Mouse (Mus musculus): ENCODE data around the gene Tead2. TPM values are rescaled to one million over a fixed set of nuclear protein-coding genes. Genes with fewer than 3 reads are reported as not detected.

Tead2 gene
- polyA plus RNA-seq, 1 experiment from 2014 or later, result 111 TPM

DNA sequence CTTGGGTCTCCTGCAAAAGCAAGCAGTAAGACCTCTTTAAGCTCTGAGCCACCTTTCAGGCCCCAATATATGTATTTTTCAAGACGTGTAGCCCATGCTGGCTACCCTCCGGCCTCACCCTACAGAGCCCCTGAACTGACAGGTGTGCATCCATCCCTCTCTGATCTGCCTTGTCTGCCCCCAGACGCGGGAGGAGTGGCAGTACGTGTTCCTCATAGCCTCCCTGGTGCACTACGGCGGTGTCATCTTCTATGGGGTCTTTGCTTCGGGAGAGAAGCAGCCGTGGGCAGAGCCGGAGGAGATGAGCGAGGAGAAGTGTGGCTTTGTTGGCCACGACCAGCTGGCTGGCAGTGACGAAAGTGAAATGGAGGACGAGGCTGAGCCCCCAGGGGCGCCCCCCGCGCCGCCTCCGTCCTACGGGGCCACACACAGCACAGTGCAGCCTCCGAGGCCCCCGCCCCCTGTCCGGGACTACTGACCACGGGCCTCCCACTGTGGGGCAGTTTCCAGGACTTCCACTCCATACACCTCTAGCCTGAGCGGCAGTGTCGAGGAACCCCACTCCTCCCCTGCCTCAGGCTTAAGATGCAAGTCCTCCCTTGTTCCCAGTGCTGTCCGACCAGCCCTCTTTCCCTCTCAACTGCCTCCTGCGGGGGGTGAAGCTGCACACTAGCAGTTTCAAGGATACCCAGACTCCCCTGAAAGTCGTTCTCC, 40.8 kb upstream of the Tead2 start:
- Histone ChIP-seq H3K9me3 (ENCODE audit: control insufficient read depth, low read length) (peaks cover 31% of the 10 kb centered on the region), H3K9ac (ENCODE audit: low read length) (no peak overlapping the region), H3K4me3 (ENCODE audit: control insufficient read depth in 1 of 2, insufficient read depth in 1 of 2, low read depth in 1 of 2, low read length in 2 of 2) (peak overlapping the region in 1 of 2 experiments; percentile 6; a peak in 1 of 4 replicates), H3K4me2 (ENCODE audit: low read length) (no peak overlapping the region), H3K36me3 (ENCODE audit: control insufficient read depth, insufficient read depth, low read length) (no peaks in the 10 kb centered on the region), H3K4me1 (ENCODE audit: control insufficient read depth in 2 of 2, insufficient read depth in 2 of 2, low read length in 2 of 2) (0 out of 4 replicates have a peak, but pooled peaks cover 0 to 8% of the 10 kb centered on the region in 2 experiments), H3K27ac (replicated peaks in 1 of 2; ENCODE audit: control insufficient read depth in 1 of 2, insufficient read depth in 1 of 2, low read depth in 2 of 2, low read length in 2 of 2) (no peak overlapping the region), H3K27me3 (ENCODE audit: control insufficient read depth, insufficient read depth, low read length) (peaks cover 73% of the 10 kb centered on the region)
- ATAC-seq (ENCODE audit: insufficient number of reproducible peaks, insufficient read depth, low FRiP score, low read depth), result no peak
- 6% methylated on average over 29 of the region's 29 CpGs for WGBS

DNA sequence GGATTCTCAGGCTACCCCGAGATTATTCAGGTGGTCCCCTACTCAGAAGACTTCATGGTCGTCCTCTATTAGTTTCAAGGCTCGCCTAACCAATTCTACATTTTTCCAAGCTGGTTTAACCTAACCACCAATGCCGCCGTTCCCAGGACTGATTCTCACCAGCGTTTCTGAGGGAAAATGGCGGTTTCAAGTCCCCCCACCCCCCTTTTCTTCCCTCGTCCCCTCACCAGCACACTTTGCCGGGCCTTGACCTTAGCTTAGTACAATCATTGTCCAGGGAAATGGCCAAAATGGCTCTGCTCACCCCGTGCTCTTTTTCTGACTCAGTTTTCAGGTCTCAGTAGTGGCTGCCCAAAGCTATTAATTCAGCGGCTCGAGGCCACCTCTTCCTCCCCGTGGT, 40.2 kb upstream of the Tead2 start:
- no peak for ATAC-seq (ENCODE audit: insufficient number of reproducible peaks, insufficient read depth, low FRiP score, low read depth)
- no peak overlapping the region for H3K4me3 ChIP-seq (ENCODE audit: control insufficient read depth in 1 of 2, insufficient read depth in 1 of 2, low read depth in 1 of 2, low read length in 2 of 2)
- WGBS, result 3% methylated on average over 13 of the region's 13 CpGs

DNA sequence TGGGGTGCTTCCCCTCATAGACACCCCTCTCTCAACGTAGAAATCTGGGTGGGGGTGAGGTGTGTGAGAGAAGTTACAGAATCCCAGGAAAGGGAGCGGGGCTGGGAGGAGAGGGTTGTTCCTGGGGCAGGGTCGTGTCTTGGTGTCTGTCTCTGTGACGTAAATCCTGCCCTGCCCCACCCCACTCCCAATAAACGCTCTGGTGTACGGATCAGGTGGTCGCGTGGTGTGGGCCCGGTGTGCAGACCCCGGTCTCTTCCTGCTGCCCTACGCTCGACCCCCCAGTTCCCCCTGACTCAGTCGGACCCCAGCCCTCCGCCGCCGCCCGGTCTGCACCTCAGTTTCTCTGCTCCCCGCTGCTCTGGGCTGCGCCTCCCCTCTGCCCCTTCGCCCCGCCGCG, 39.6 kb upstream of the Tead2 start:
- H3K9me3 ChIP-seq (ENCODE audit: control insufficient read depth, low read length), result peaks cover 19% of the 10 kb centered on the region
- peak overlapping the region in 1 of 2 experiments; percentile 20; a peak in 2 of 4 replicates for H3K4me3 ChIP-seq (ENCODE audit: control insufficient read depth in 1 of 2, insufficient read depth in 1 of 2, low read depth in 1 of 2, low read length in 2 of 2)
- ATAC-seq (ENCODE audit: insufficient number of reproducible peaks, insufficient read depth, low FRiP score, low read depth), result no peak
- no peaks in the 10 kb centered on the region for H3K36me3 ChIP-seq (ENCODE audit: control insufficient read depth, insufficient read depth, low read length)
- no peak overlapping the region for H3K27ac ChIP-seq (replicated peaks in 1 of 2; ENCODE audit: control insufficient read depth in 1 of 2, insufficient read depth in 1 of 2, low read depth in 2 of 2, low read length in 2 of 2)
- H3K9ac ChIP-seq (ENCODE audit: low read length), result 0 out of 2 replicates have a peak overlapping the region, but pooled peaks have one; percentile 11
- H3K27me3 ChIP-seq (ENCODE audit: control insufficient read depth, insufficient read depth, low read length), result peaks cover 80% of the 10 kb centered on the region
- H3K4me1 ChIP-seq (ENCODE audit: control insufficient read depth in 2 of 2, insufficient read depth in 2 of 2, low read length in 2 of 2), result peaks cover 1 to 10% of the 10 kb centered on the region in 2 experiments; a peak in 3 of 4 replicates
- WGBS, result 3% methylated on average over 23 of the region's 23 CpGs
- H3K4me2 ChIP-seq (ENCODE audit: low read length), result peak overlapping the region; percentile 46

More for the DNA sequence above, 40.2 kb upstream of the Tead2 start:
- H3K9ac ChIP-seq (ENCODE audit: low read length), result no peak overlapping the region
- H3K4me2 ChIP-seq (ENCODE audit: low read length), result no peak overlapping the region
- no peaks in the 10 kb centered on the region for H3K36me3 ChIP-seq (ENCODE audit: control insufficient read depth, insufficient read depth, low read length)
- H3K4me1 ChIP-seq (ENCODE audit: control insufficient read depth in 2 of 2, insufficient read depth in 2 of 2, low read length in 2 of 2), result 0 out of 4 replicates have a peak, but pooled peaks cover 0 to 8% of the 10 kb centered on the region in 2 experiments
- peaks cover 79% of the 10 kb centered on the region for H3K27me3 ChIP-seq (ENCODE audit: control insufficient read depth, insufficient read depth, low read length)
- H3K27ac ChIP-seq (replicated peaks in 1 of 2; ENCODE audit: control insufficient read depth in 1 of 2, insufficient read depth in 1 of 2, low read depth in 2 of 2, low read length in 2 of 2), result no peak overlapping the region
- H3K9me3 ChIP-seq (ENCODE audit: control insufficient read depth, low read length), result peaks cover 24% of the 10 kb centered on the region

DNA sequence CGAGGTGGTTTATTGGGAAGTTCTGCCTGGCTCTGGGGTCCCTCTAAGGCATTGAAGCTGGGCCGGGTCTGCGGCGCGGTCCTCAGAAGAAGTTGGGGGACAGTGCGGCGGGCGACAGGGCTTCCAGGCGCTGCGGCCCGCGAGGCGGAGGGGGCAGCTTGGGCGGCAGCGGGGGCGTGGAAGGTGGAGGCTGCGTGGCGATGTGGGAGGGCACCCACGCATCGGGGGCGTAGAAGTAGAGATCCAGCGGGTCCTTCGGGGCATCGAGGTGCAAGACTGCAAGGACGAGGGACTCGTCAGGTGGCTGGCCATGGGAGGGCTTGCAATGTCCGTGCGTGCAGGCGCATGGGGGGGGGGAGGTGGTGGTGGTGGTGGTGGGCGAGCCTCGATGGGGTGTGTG, 39.2 kb upstream of the Tead2 start:
- H3K27ac ChIP-seq (replicated peaks in 1 of 2; ENCODE audit: control insufficient read depth in 1 of 2, insufficient read depth in 1 of 2, low read depth in 2 of 2, low read length in 2 of 2), result no peak overlapping the region
- ATAC-seq (ENCODE audit: insufficient number of reproducible peaks, insufficient read depth, low FRiP score, low read depth), result no peak
- no peaks in the 10 kb centered on the region for H3K36me3 ChIP-seq (ENCODE audit: control insufficient read depth, insufficient read depth, low read length)
- peaks cover 15% of the 10 kb centered on the region for H3K9me3 ChIP-seq (ENCODE audit: control insufficient read depth, low read length)
- peaks cover 2 to 15% of the 10 kb centered on the region in 2 experiments; a peak in 3 of 4 replicates for H3K4me1 ChIP-seq (ENCODE audit: control insufficient read depth in 2 of 2, insufficient read depth in 2 of 2, low read length in 2 of 2)
- H3K4me2 ChIP-seq (ENCODE audit: low read length), result peak overlapping the region; percentile 46
- WGBS, result 6% methylated on average over 30 of the region's 31 CpGs
- peak overlapping the region in 1 of 2 experiments; percentile 20; a peak in 2 of 4 replicates for H3K4me3 ChIP-seq (ENCODE audit: control insufficient read depth in 1 of 2, insufficient read depth in 1 of 2, low read depth in 1 of 2, low read length in 2 of 2)
- 0 out of 2 replicates have a peak overlapping the region, but pooled peaks have one; percentile 11 for H3K9ac ChIP-seq (ENCODE audit: low read length)
- H3K27me3 ChIP-seq (ENCODE audit: control insufficient read depth, insufficient read depth, low read length), result peaks cover 84% of the 10 kb centered on the region

DNA sequence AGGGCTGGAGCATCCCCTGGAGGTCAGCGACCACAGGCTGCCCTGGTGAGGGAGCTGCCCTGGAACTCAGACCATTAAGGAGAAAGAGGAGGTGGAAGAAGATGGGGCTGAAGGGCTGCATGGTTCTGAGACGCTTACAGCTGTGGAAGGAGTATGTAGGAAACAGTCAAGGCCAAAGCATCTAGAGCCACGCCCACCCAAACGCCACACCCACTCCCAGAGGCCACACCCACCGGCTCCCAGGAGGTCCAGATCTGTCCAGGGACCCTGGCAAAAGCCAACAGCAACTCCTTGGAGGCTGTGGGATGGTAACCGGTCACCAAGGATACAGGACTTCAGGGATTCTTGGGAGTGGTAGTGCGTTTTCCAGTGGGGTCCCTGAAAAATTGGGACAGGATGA, 37.0 kb upstream of the Tead2 start:
- Histone ChIP-seq H3K36me3 (ENCODE audit: control insufficient read depth, insufficient read depth, low read length) (no peaks in the 10 kb centered on the region), H3K27ac (replicated peaks in 1 of 2; ENCODE audit: control insufficient read depth in 1 of 2, insufficient read depth in 1 of 2, low read depth in 2 of 2, low read length in 2 of 2) (no peak overlapping the region), H3K27me3 (ENCODE audit: control insufficient read depth, insufficient read depth, low read length) (peaks cover 98% of the 10 kb centered on the region), H3K4me1 (ENCODE audit: control insufficient read depth in 2 of 2, insufficient read depth in 2 of 2, low read length in 2 of 2) (peaks cover 5 to 28% of the 10 kb centered on the region in 2 experiments; a peak in 3 of 4 replicates), H3K4me3 (ENCODE audit: control insufficient read depth in 1 of 2, insufficient read depth in 1 of 2, low read depth in 1 of 2, low read length in 2 of 2) (no peak overlapping the region), H3K9ac (ENCODE audit: low read length) (no peak overlapping the region), H3K4me2 (ENCODE audit: low read length) (no peak overlapping the region), H3K9me3 (ENCODE audit: control insufficient read depth, low read length) (no peaks in the 10 kb centered on the region)
- 18% methylated on average over 7 of the region's 7 CpGs for WGBS
- ATAC-seq (ENCODE audit: insufficient number of reproducible peaks, insufficient read depth, low FRiP score, low read depth), result no peak

DNA sequence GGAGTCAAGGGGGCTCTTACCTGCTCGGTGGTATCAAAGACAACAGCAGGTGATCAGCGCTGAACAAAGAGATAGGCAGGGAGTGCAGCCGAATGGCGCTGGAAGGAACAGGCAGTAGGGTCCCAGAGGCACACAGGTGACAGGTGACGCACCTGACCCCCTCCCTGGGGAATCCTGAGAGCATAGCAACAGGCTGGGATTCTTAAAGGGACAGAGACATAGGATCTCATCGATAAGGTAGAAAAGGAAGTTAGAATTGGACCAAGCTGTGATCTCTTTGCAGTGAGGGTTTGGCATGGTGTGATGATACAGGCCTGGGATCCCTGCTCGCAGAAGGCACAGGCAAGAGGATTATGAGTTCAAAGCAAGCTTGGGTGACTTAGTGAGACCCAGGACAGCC, 36.1 kb upstream of the Tead2 start, which contains the start of gene Gfy:
Gene Gfy, minus strand, starts transcription at position 101 of the 400 bp plus-strand sequence.
- ATAC-seq (ENCODE audit: insufficient number of reproducible peaks, insufficient read depth, low FRiP score, low read depth), result no peak
- no peak within 1 kb of the TSS for H3K9ac ChIP-seq (ENCODE audit: low read length)
- peaks cover 100% of the 10 kb centered on the region for H3K27me3 ChIP-seq (ENCODE audit: control insufficient read depth, insufficient read depth, low read length)
- H3K36me3 ChIP-seq (ENCODE audit: control insufficient read depth, insufficient read depth, low read length), result no peaks in the 10 kb centered on the region
- no peaks in the 10 kb centered on the region for H3K9me3 ChIP-seq (ENCODE audit: control insufficient read depth, low read length)
- H3K4me1 ChIP-seq (ENCODE audit: control insufficient read depth in 2 of 2, insufficient read depth in 2 of 2, low read length in 2 of 2), result peaks cover 5 to 28% of the 10 kb centered on the region in 2 experiments; a peak in 3 of 4 replicates
- 31% methylated on average over 7 of the region's 7 CpGs for WGBS
- no peak within 1 kb of the TSS for H3K4me3 ChIP-seq (ENCODE audit: control insufficient read depth in 1 of 2, insufficient read depth in 1 of 2, low read depth in 1 of 2, low read length in 2 of 2)
- H3K4me2 ChIP-seq (ENCODE audit: low read length), result no peak within 1 kb of the TSS
- H3K27ac ChIP-seq (replicated peaks in 1 of 2; ENCODE audit: control insufficient read depth in 1 of 2, insufficient read depth in 1 of 2, low read depth in 2 of 2, low read length in 2 of 2), result no peak within 1 kb of the TSS

DNA sequence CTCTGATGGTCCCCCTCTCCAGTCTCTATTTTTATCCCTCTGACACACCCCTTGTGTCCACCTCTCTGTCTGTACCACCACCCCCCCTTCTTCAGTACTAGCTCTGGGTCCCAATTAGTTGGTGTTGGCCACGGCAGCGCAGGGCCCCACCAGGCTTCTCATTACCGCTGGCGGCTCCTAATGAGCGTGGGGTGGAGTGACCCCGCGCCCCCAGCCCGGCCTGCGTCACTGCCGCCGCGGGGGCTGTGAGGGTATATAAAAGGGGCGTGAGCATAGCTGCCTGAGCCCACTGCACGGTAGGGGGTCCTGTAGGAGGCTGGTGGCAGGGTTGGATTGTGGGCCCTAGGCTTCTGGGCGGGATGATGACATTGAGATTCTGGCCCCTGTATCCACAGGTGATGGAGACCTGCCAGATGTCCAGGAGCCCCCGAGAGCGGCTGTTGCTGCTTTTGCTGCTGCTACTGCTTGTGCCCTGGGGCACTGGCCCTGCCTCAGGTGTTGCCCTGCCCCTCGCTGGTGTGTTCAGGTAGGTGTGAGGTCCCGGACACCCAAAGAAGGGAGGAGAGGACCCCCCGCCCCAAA, 34.6 kb upstream of the Tead2 start, which contains the start of gene Pth2:
Gene Pth2, plus strand, starts transcription at position 100 of the 582 bp plus-strand sequence.
- H3K9me3 ChIP-seq (ENCODE audit: control insufficient read depth, low read length), result no peaks in the 10 kb centered on the region
- peaks cover 5 to 24% of the 10 kb centered on the region in 2 experiments; a peak in 3 of 4 replicates for H3K4me1 ChIP-seq (ENCODE audit: control insufficient read depth in 2 of 2, insufficient read depth in 2 of 2, low read length in 2 of 2)
- peaks cover 100% of the 10 kb centered on the region for H3K27me3 ChIP-seq (ENCODE audit: control insufficient read depth, insufficient read depth, low read length)
- 20% methylated on average over 20 of the region's 20 CpGs for WGBS
- H3K4me3 ChIP-seq (ENCODE audit: control insufficient read depth in 1 of 2, insufficient read depth in 1 of 2, low read depth in 1 of 2, low read length in 2 of 2), result peak within 1 kb of the TSS in 1 of 2 experiments; percentile 26; a peak in 2 of 4 replicates
- no peak within 1 kb of the TSS for H3K27ac ChIP-seq (replicated peaks in 1 of 2; ENCODE audit: control insufficient read depth in 1 of 2, insufficient read depth in 1 of 2, low read depth in 2 of 2, low read length in 2 of 2)
- H3K9ac ChIP-seq (ENCODE audit: low read length), result no peak within 1 kb of the TSS; the same call in 1 of the 2 replicates
- no peaks in the 10 kb centered on the region for H3K36me3 ChIP-seq (ENCODE audit: control insufficient read depth, insufficient read depth, low read length)
- H3K4me2 ChIP-seq (ENCODE audit: low read length), result peak within 1 kb of the TSS; percentile 63
- no peak for ATAC-seq (ENCODE audit: insufficient number of reproducible peaks, insufficient read depth, low FRiP score, low read depth)

Data from heart, embryonic 14.5 days (tissue).